Mouse (Mus musculus) WW6 (cell line): ENCODE results near the gene Kif1b.
"Not testable (repeated sequence)": the region's sequence is repeated elsewhere in the genome, so short reads cannot be mapped to it uniquely, and the experiment has no call there.

ENCODE experiments used
- DNase-seq: peaks from one replicate; pipeline ENCODE4 v3.0.0-alpha.2; 2013; ENCODE audit warnings: low read depth, low spot score

Gene Kif1b

GRCm38 (mm10) chr4:149170394-149170931 is 137.0 kb downstream of the Kif1b start:
- no peak for DNase-seq

- not testable (repeated sequence) for DNase-seq
These were observed 137.6 kb downstream of the Kif1b start for GRCm38 (mm10) chr4:149169926-149170325.

- no peak for DNase-seq
These were observed 139.5 kb downstream of the Kif1b start for GRCm38 (mm10) chr4:149168016-149168415.

GRCm38 (mm10) chr4:149166957-149167611 is 140.4 kb downstream of the Kif1b start:
- DNase-seq = no peak

- peak; percentile 88 for DNase-seq
These were observed 141.1 kb downstream of the Kif1b start, which contains the start of gene Pgd for GRCm38 (mm10) chr4:149166215-149166946. Gene Pgd (minus strand): TSS chr4:149166771.

- DNase-seq = no peak
These were observed 143.3 kb downstream of the Kif1b start for GRCm38 (mm10) chr4:149164150-149164549.

- no peak for DNase-seq
These were observed 144.3 kb downstream of the Kif1b start for GRCm38 (mm10) chr4:149163196-149163595.

GRCm38 (mm10) chr4:149161166-149161565 is 146.3 kb downstream of the Kif1b start:
- no peak for DNase-seq

GRCm38 (mm10) chr4:149159891-149160290 is 147.6 kb downstream of the Kif1b start:
- no peak for DNase-seq

GRCm38 (mm10) chr4:149159203-149159602 is 148.3 kb downstream of the Kif1b start:
- DNase-seq = no peak

- DNase-seq = no peak
These were observed 150.0 kb downstream of the Kif1b start for GRCm38 (mm10) chr4:149157415-149157973.

GRCm38 (mm10) chr4:149155711-149156110 is 151.8 kb downstream of the Kif1b start:
- no peak for DNase-seq

- no peak for DNase-seq
These were observed 152.6 kb downstream of the Kif1b start for GRCm38 (mm10) chr4:149154859-149155258.

GRCm38 (mm10) chr4:149150721-149151120 is 156.8 kb downstream of the Kif1b start:
- no peak for DNase-seq

GRCm38 (mm10) chr4:149150256-149150655 is 157.2 kb downstream of the Kif1b start:
- DNase-seq = no peak

- no peak for DNase-seq
These were observed 157.9 kb downstream of the Kif1b start for GRCm38 (mm10) chr4:149149611-149150010.

GRCm38 (mm10) chr4:149149196-149149595 is 158.3 kb downstream of the Kif1b start:
- DNase-seq = no peak

GRCm38 (mm10) chr4:149148084-149148483 is 159.4 kb downstream of the Kif1b start:
- DNase-seq = no peak

- DNase-seq = no peak
These were observed 160.0 kb downstream of the Kif1b start for GRCm38 (mm10) chr4:149147528-149147927.

GRCm38 (mm10) chr4:149145151-149145550 is 162.3 kb downstream of the Kif1b start:
- no peak for DNase-seq

GRCm38 (mm10) chr4:149144459-149144858 is 163.0 kb downstream of the Kif1b start:
- DNase-seq = peak; percentile 55

GRCm38 (mm10) chr4:149143594-149143993 is 163.9 kb downstream of the Kif1b start:
- no peak for DNase-seq
